Mouse (Mus musculus) CH12.LX (cell line): ENCODE measurements at regions not wholly inside any gene's neighbourhood (a gene's known extent, or its start where the extent isn't known, plus 50 kb on each side); places are given as distances from the start of the nearest gene placed in this dataset.

ENCODE experiments used
- DNase-seq: peaks from one replicate; pipeline ENCODE4 v3.0.0-alpha.2; 2013; ENCODE audit errors: extremely low read depth
- H3K27ac ChIP-seq: 2 replicates; pipeline ENCODE4 v1.5.1; 2012; ENCODE audit warnings: low read depth, mild to moderate bottlenecking, control low read depth, moderate library complexity; ENCODE audit not compliant: insufficient read depth
- H3K27me3 ChIP-seq: replicated peaks from 2 replicates; pipeline ENCODE3; 2012; ENCODE audit warnings: inconsistent platforms
- H3K36me3 ChIP-seq, 2 experiments: replicated peaks in 1 of 2; 2 replicates each; pipeline versions ENCODE3 to v1.6.1; 2012; ENCODE audit warnings: inconsistent platforms in 1 of 2, low read length in 1 of 2, mild to moderate bottlenecking in 1 of 2, mixed read lengths in 1 of 2, moderate library complexity in 1 of 2; ENCODE audit not compliant: control insufficient read depth in 1 of 2, insufficient read depth in 1 of 2
- H3K4me1 ChIP-seq, 2 experiments: 2 replicates each; pipeline ENCODE4 v1.6.1; 2012; ENCODE audit warnings: inconsistent platforms in 1 of 2, moderate library complexity in 1 of 2; ENCODE audit not compliant: insufficient read depth in 2 of 2, control insufficient read depth in 1 of 2
- H3K4me2 ChIP-seq: 2 replicates; pipeline ENCODE4 v1.6.1; 2012; ENCODE audit warnings: low read depth, mild to moderate bottlenecking, control low read depth; ENCODE audit not compliant: poor library complexity, insufficient read depth, severe bottlenecking
- H3K4me3 ChIP-seq, 3 experiments: fragments of 150-350 bp in 1 of 3; sonication (generic) in 1 of 3; replicated peaks in 1 of 3; 2 replicates each; pipeline versions ENCODE3 to v1.5.1; 2011 to 2012; ENCODE audit warnings: low read depth in 2 of 3, low read length in 2 of 3, mild to moderate bottlenecking in 2 of 3, moderate library complexity in 2 of 3, control low read depth in 1 of 3, improper control_type of control experiment in 1 of 3, inconsistent platforms in 1 of 3, mixed read lengths in 1 of 3; ENCODE audit not compliant: poor library complexity in 1 of 3
- H3K79me2 ChIP-seq: replicated peaks from 2 replicates; pipeline ENCODE4 v1.6.1; 2012; ENCODE audit warnings: mild to moderate bottlenecking, moderate library complexity; ENCODE audit not compliant: control insufficient read depth, poor library complexity, insufficient read depth, severe bottlenecking; ENCODE audit errors: extremely low read depth
- H3K9ac ChIP-seq: 2 replicates; pipeline ENCODE4 v1.6.1; 2012; ENCODE audit warnings: low read depth, mild to moderate bottlenecking, control low read depth, moderate library complexity; ENCODE audit not compliant: insufficient read depth
- H3K9me3 ChIP-seq: replicated peaks from 2 replicates; pipeline ENCODE3; 2012; ENCODE audit warnings: low read length, inconsistent platforms, mixed read lengths
- BHLHE40 ChIP-seq: IDR thresholded peaks from 2 replicates; pipeline ENCODE4 v1.6.1; 2011; ENCODE audit warnings: mild to moderate bottlenecking, low read depth, low read length, improper control_type of control experiment
- CHD2 ChIP-seq: IDR thresholded peaks from 2 replicates; pipeline ENCODE4 v1.6.1; 2011; ENCODE audit warnings: low read length, improper control_type of control experiment
- E2F4 ChIP-seq: IDR thresholded peaks from 2 replicates; pipeline ENCODE4 v1.6.1; 2011; ENCODE audit warnings: low read depth, low read length, improper control_type of control experiment; ENCODE audit not compliant: insufficient replicate concordance
- ELF1 ChIP-seq: IDR thresholded peaks from 2 replicates; pipeline ENCODE4 v1.6.1; 2014; ENCODE audit warnings: low read depth, mild to moderate bottlenecking, inconsistent platforms, low read length, improper control_type of control experiment
- ETS1 ChIP-seq: conservative IDR thresholded peaks from 2 replicates; pipeline ENCODE4 v1.6.1; 2012; ENCODE audit warnings: low read depth, mild to moderate bottlenecking, inconsistent platforms, low read length, improper control_type of control experiment, moderate library complexity
- HCFC1 ChIP-seq: IDR thresholded peaks from 2 replicates; pipeline ENCODE4 v1.6.1; 2012; ENCODE audit warnings: low read depth, mild to moderate bottlenecking, inconsistent platforms, low read length, improper control_type of control experiment
- IRF4 ChIP-seq: IDR thresholded peaks from 2 replicates; pipeline ENCODE4 v1.6.1; 2014; ENCODE audit warnings: low read depth, mild to moderate bottlenecking, inconsistent platforms, low read length, improper control_type of control experiment
- JUND ChIP-seq: conservative IDR thresholded peaks from 2 replicates; pipeline ENCODE4 v1.6.1; 2011; ENCODE audit warnings: low read depth, low read length, improper control_type of control experiment
- MAX ChIP-seq: IDR thresholded peaks from 2 replicates; pipeline ENCODE4 v1.6.1; 2011; ENCODE audit warnings: low read length, improper control_type of control experiment
- MXI1 ChIP-seq: IDR thresholded peaks from 2 replicates; pipeline ENCODE4 v1.6.1; 2011; ENCODE audit warnings: mild to moderate bottlenecking, low read depth, low read length, improper control_type of control experiment
- NELFE ChIP-seq: IDR thresholded peaks from 2 replicates; pipeline ENCODE4 v1.6.1; 2011; ENCODE audit warnings: low read depth, low read length, improper control_type of control experiment
- NRF1 ChIP-seq: IDR thresholded peaks from 2 replicates; pipeline ENCODE4 v1.6.1; 2014; ENCODE audit warnings: low read depth, mild to moderate bottlenecking, inconsistent platforms, low read length, improper control_type of control experiment, moderate library complexity
- PAX5 ChIP-seq: IDR thresholded peaks from 2 replicates; pipeline ENCODE4 v1.6.1; 2012; ENCODE audit warnings: low read length, inconsistent platforms, mixed read lengths
- POLR2A ChIP-seq: IDR thresholded peaks from 2 replicates; pipeline ENCODE4 v1.6.1; 2011; ENCODE audit warnings: low read depth, mild to moderate bottlenecking, improper control_type of control experiment, low read length
- RAD21 ChIP-seq: IDR thresholded peaks from 2 replicates; pipeline ENCODE4 v1.6.1; 2011; ENCODE audit warnings: low read depth, mild to moderate bottlenecking, low read length, improper control_type of control experiment, moderate library complexity
- RCOR1 ChIP-seq: conservative IDR thresholded peaks from 2 replicates; pipeline ENCODE4 v1.6.1; 2012; ENCODE audit warnings: low read depth, mild to moderate bottlenecking, inconsistent platforms, low read length, improper control_type of control experiment
- SIN3A ChIP-seq: IDR thresholded peaks from 2 replicates; pipeline ENCODE4 v1.6.1; 2012; ENCODE audit warnings: low read length, improper control_type of control experiment, inconsistent platforms
- TBP ChIP-seq: conservative IDR thresholded peaks from 2 replicates; pipeline ENCODE4 v1.6.1; 2011; ENCODE audit warnings: low read depth, low read length, improper control_type of control experiment
- TCF12 ChIP-seq: IDR thresholded peaks from 2 replicates; pipeline ENCODE4 v1.6.1; 2014; ENCODE audit warnings: low read depth, mild to moderate bottlenecking, inconsistent platforms, low read length, improper control_type of control experiment
- USF2 ChIP-seq: conservative IDR thresholded peaks from 2 replicates; pipeline ENCODE4 v1.6.1; 2011; ENCODE audit warnings: low read depth, low read length, improper control_type of control experiment
- ZC3H11A ChIP-seq: IDR thresholded peaks from 2 replicates; pipeline ENCODE4 v1.6.1; 2012; ENCODE audit warnings: low read depth, mild to moderate bottlenecking, inconsistent platforms, low read length, improper control_type of control experiment
- ZKSCAN1 ChIP-seq: IDR thresholded peaks from 2 replicates; pipeline ENCODE4 v1.6.1; 2012; ENCODE audit warnings: low read depth, inconsistent platforms, low read length, improper control_type of control experiment, borderline replicate concordance
- ZMIZ1 ChIP-seq: IDR thresholded peaks from 2 replicates; pipeline ENCODE4 v1.6.1; 2012; ENCODE audit warnings: low read depth, mild to moderate bottlenecking, inconsistent platforms, low read length, improper control_type of control experiment
- ZNF384 ChIP-seq: IDR thresholded peaks from 2 replicates; pipeline ENCODE4 v1.6.1; 2012; ENCODE audit warnings: low read depth, low read length, improper control_type of control experiment, inconsistent platforms
- dilution Hi-C: fragments of 300-500 bp; cut with MboI; formaldehyde crosslinking; loops from 2 replicates; pipeline ENCODE4 v1.14.3; 2020; ENCODE audit warnings: low sequenced_read_pairs; ENCODE audit not compliant: extremely low pct_unique_long_range_greater_than_20kb, extremely low pct_ligation_motif_present
- in situ Hi-C: fragments of 300-500 bp; cut with MboI; formaldehyde crosslinking; loops from 3 replicates; pipeline ENCODE4 v1.14.3; 2019; ENCODE audit warnings: low sequenced_read_pairs, low pct_ligation_motif_present, low pct_unique_long_range_greater_than_20kb, mixed read lengths

DNA sequence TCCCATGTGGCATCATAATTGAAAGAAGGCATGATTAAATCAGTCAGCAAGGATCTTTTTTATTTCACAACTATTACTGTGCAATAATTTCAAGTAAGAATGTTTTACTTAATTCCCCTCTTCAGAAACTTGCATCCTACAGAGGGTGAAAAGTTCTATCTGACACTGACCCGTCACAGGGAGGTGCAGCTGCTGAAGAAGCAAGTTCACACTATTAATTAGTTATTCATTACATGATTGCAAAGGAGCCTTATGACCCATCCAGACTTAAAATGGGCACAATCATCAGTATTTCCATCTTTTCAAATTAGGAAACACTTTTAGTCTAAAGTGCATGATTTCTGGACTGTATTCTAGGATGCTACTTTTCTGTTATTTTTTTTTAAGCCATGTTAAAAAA, 100.0 kb upstream of the Nox4 start:
- no peak overlapping the region for H3K4me3 ChIP-seq
- H3K27ac ChIP-seq, result no peak overlapping the region
- no peaks in the 10 kb centered on the region for H3K4me1 ChIP-seq
- no peak for DNase-seq
- no peaks in the 10 kb centered on the region for H3K36me3 ChIP-seq
- no peaks in the 10 kb centered on the region for H3K27me3 ChIP-seq
- no peaks in the 10 kb centered on the region for H3K79me2 ChIP-seq
- no peak overlapping the region for H3K4me2 ChIP-seq
- H3K9ac ChIP-seq, result no peak overlapping the region
- dilution Hi-C loops (no loop called here), in situ Hi-C loops (no loop called here)
- peaks cover 5% of the 10 kb centered on the region for H3K9me3 ChIP-seq
- no peak for TF ChIP-seq NELFE

DNA sequence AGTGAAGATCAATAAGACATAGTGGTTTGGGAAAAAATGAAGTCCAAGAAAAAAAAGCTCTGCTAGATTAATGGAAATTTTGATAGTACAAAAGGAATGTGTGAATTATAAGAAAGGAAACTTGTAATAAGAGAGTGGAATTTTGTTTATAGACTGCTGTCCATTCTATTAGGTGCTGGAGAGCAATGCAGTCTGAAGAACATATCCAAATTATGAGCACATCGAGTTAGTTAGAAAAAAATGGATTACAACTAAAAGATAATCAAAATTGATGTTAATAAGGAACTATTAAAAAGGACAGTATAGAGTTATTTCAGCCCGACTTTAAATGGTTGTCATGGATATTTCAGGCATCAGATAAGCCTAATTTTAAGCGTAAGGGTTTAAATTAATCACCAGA, 98.2 kb upstream of the Nox4 start:
- Histone ChIP-seq H3K4me1 (no peaks in the 10 kb centered on the region), H3K4me2 (no peak overlapping the region), H3K27me3 (no peaks in the 10 kb centered on the region), H3K9me3 (no peaks in the 10 kb centered on the region), H3K9ac (no peak overlapping the region), H3K79me2 (no peaks in the 10 kb centered on the region), H3K4me3 (no peak overlapping the region), H3K27ac (no peak overlapping the region), H3K36me3 (no peaks in the 10 kb centered on the region)
- dilution Hi-C loops, result no loop called here
- TF ChIP-seq CHD2 (no peak), ZMIZ1 (no peak), SIN3A (no peak), ZNF384 (no peak), ETS1 (no peak), NELFE (no peak), JUND (no peak), TCF12 (no peak), HCFC1 (no peak), TBP (no peak), POLR2A (no peak), ZC3H11A (no peak), RAD21 (no peak), PAX5 (no peak), MXI1 (no peak), RCOR1 (no peak), ELF1 (no peak), NRF1 (no peak)
- no peak for DNase-seq
- in situ Hi-C loops, result no loop called here

DNA sequence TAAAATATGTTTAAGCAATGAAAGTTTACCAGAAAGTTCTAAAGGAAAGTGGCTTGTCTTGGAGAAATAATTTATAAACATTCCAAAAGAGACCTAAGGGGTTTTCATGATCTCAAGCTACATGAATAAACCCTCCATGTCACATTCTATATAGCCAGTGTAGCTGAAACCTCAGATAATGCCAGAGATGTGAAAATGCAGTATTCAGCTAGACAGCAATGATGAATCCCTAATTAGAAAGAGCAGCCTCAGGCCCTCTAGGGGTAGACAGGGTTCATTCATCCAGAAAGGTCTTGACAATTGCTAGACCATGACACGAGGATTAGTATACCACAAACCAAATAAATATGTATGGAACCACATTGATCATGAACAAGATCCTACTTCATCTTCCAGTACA, 97.2 kb upstream of the Nox4 start:
- no peak overlapping the region for H3K4me3 ChIP-seq
- dilution Hi-C loops (no loop called here), in situ Hi-C loops (no loop called here)
- no peaks in the 10 kb centered on the region for H3K9me3 ChIP-seq
- no peaks in the 10 kb centered on the region for H3K36me3 ChIP-seq
- H3K27ac ChIP-seq, result no peak overlapping the region
- H3K9ac ChIP-seq, result no peak overlapping the region
- no peak overlapping the region for H3K4me2 ChIP-seq
- TF ChIP-seq USF2 (no peak), ZKSCAN1 (no peak), E2F4 (no peak), ETS1 (no peak), IRF4 (no peak), BHLHE40 (no peak), MXI1 (no peak), MAX (no peak)
- no peaks in the 10 kb centered on the region for H3K4me1 ChIP-seq
- no peaks in the 10 kb centered on the region for H3K27me3 ChIP-seq
- DNase-seq, result no peak
- no peaks in the 10 kb centered on the region for H3K79me2 ChIP-seq
